Mouse (Mus musculus): ENCODE measurements around the gene Ankdd1b.

Ankdd1b gene

GRCm38 (mm10) chr13:96470957-96471356, at the start of gene Ankdd1b:
TSS of gene Ankdd1b (minus strand) at chr13:96471198.
- no peak for DNase-seq (ENCODE audit: low read depth)

GRCm38 (mm10) chr13:96517335-96517734, 46.3 kb upstream of the Ankdd1b start:
- DNase-seq (ENCODE audit: low read depth): no peak

GRCm38 (mm10) chr13:96516249-96516648, 45.3 kb upstream of the Ankdd1b start:
- no peak for DNase-seq (ENCODE audit: low read depth)

- no peak for DNase-seq (ENCODE audit: low read depth)
Measured at GRCm38 (mm10) chr13:96514154-96514942, 43.4 kb upstream of the Ankdd1b start.

- DNase-seq (ENCODE audit: low read depth): no peak
Measured at GRCm38 (mm10) chr13:96511893-96512292, 40.9 kb upstream of the Ankdd1b start.

- DNase-seq (ENCODE audit: low read depth): no peak
Measured at GRCm38 (mm10) chr13:96511262-96511661, 40.3 kb upstream of the Ankdd1b start.

GRCm38 (mm10) chr13:96510635-96511034, 39.6 kb upstream of the Ankdd1b start:
- no peak for DNase-seq (ENCODE audit: low read depth)

- DNase-seq (ENCODE audit: low read depth): no peak
Measured at GRCm38 (mm10) chr13:96507541-96507940, 36.5 kb upstream of the Ankdd1b start.

GRCm38 (mm10) chr13:96506313-96506712, 35.3 kb upstream of the Ankdd1b start:
- no peak for DNase-seq (ENCODE audit: low read depth)

GRCm38 (mm10) chr13:96505661-96506060, 34.7 kb upstream of the Ankdd1b start:
- DNase-seq (ENCODE audit: low read depth): no peak

GRCm38 (mm10) chr13:96499891-96500290, 28.9 kb upstream of the Ankdd1b start:
- no peak for DNase-seq (ENCODE audit: low read depth)

GRCm38 (mm10) chr13:96496630-96497029, 25.6 kb upstream of the Ankdd1b start:
- no peak for DNase-seq (ENCODE audit: low read depth)

GRCm38 (mm10) chr13:96490433-96490832, 19.4 kb upstream of the Ankdd1b start, which contains the start of gene Gm17622:
TSS of gene Gm17622 (plus strand) at chr13:96490733.
- DNase-seq (ENCODE audit: low read depth): no peak

GRCm38 (mm10) chr13:96487968-96488367, 17.0 kb upstream of the Ankdd1b start:
- DNase-seq (ENCODE audit: low read depth): no peak

- DNase-seq (ENCODE audit: low read depth): no peak
Measured at GRCm38 (mm10) chr13:96487230-96487629, 16.2 kb upstream of the Ankdd1b start.

GRCm38 (mm10) chr13:96478991-96479390, 8.0 kb upstream of the Ankdd1b start:
- no peak for DNase-seq (ENCODE audit: low read depth)

- DNase-seq (ENCODE audit: low read depth): no peak
Measured at GRCm38 (mm10) chr13:96477226-96477625, 6.2 kb upstream of the Ankdd1b start.

- no peak for DNase-seq (ENCODE audit: low read depth)
Measured at GRCm38 (mm10) chr13:96470556-96470955, 442 bp downstream of the Ankdd1b start.

- DNase-seq (ENCODE audit: low read depth): no peak
Measured at GRCm38 (mm10) chr13:96468678-96469077, 2.3 kb downstream of the Ankdd1b start.

GRCm38 (mm10) chr13:96465315-96465714, 5.7 kb downstream of the Ankdd1b start:
- DNase-seq (ENCODE audit: low read depth): no peak

- DNase-seq (ENCODE audit: low read depth): no peak
Measured at GRCm38 (mm10) chr13:96462644-96463043, 8.4 kb downstream of the Ankdd1b start.

GRCm38 (mm10) chr13:96458606-96459005, 12.4 kb downstream of the Ankdd1b start:
- DNase-seq (ENCODE audit: low read depth): no peak

GRCm38 (mm10) chr13:96458018-96458417, 13.0 kb downstream of the Ankdd1b start:
- no peak for DNase-seq (ENCODE audit: low read depth)

GRCm38 (mm10) chr13:96457566-96457965, 13.4 kb downstream of the Ankdd1b start:
- no peak for DNase-seq (ENCODE audit: low read depth)
